Mouse (Mus musculus) macrophage (primary cell): ENCODE data around the gene Nip7. TPM values are rescaled to one million over a fixed set of nuclear protein-coding genes. Genes with fewer than 3 reads are reported as not detected.
"Not testable (repeated sequence)": the region's sequence is repeated elsewhere in the genome, so short reads cannot be mapped to it uniquely, and the experiment has no call there.

ENCODE experiments used
- H3K27ac ChIP-seq: fragments of 350-480 bp; formaldehyde crosslinking; 2 replicates; pipeline ENCODE4 v1.9.0; 2021
- H3K36me3 ChIP-seq: fragments of 350-480 bp; formaldehyde crosslinking; 2 replicates; pipeline ENCODE4 v1.9.0; 2021; ENCODE audit errors: inconsistent target
- H3K4me3 ChIP-seq: fragments of 350-480 bp; formaldehyde crosslinking; 2 replicates; pipeline ENCODE4 v1.9.0; 2021; ENCODE audit errors: inconsistent target
- H3K79me2 ChIP-seq: fragments of 350-480 bp; formaldehyde crosslinking; 2 replicates; pipeline ENCODE4 v1.9.0; 2021; ENCODE audit errors: inconsistent target
- WGBS: methylation state at CpG from one replicate; pipeline ENCODE4 v1.1.7; 2026; ENCODE audit warnings: inconsistent platforms; ENCODE audit not compliant: missing documents; 5-methylcytosine and 5-hydroxymethylcytosine counted together
- polyA plus RNA-seq: library from polyadenylated mRNA; stranded (reverse); fragments of 250-400 nt; gene quantifications from 3 replicates; pipeline ENCODE4 v1.2.4, GENCODE M21; 2018; ENCODE audit warnings: inconsistent platforms

The Nip7 gene
- polyA plus RNA-seq, 1 experiment from 2014 or later, result 17.4 TPM

GRCm38 (mm10) chr8:107095717-107096365 is 39.2 kb downstream of the Nip7 start:
- peak overlapping the region; percentile 82 for H3K4me3 ChIP-seq
- peaks cover 48% of the 10 kb centered on the region for H3K79me2 ChIP-seq
- H3K27ac ChIP-seq, result peak overlapping the region; percentile 72
- H3K36me3 ChIP-seq, result peaks cover 8% of the 10 kb centered on the region; the same call in 1 of the 2 replicates
- under 1% methylated on average over 53 of the region's 53 CpGs for WGBS

GRCm38 (mm10) chr8:107096366-107097036 is 39.8 kb downstream of the Nip7 start, which contains the start of gene Terf2:
TSS of gene Terf2 (minus strand) at chr8:107096547.
- H3K79me2 ChIP-seq, result peaks cover 42% of the 10 kb centered on the region
- peak within 1 kb of the TSS; percentile 82 for H3K4me3 ChIP-seq
- H3K27ac ChIP-seq, result peak within 1 kb of the TSS; percentile 72
- WGBS, result 6% methylated on average over 30 of the region's 39 CpGs
- H3K36me3 ChIP-seq, result peaks cover 6% of the 10 kb centered on the region; the same call in 1 of the 2 replicates

GRCm38 (mm10) chr8:107100635-107101034 is 44.0 kb downstream of the Nip7 start:
- H3K4me3 ChIP-seq, result no peak overlapping the region
- H3K27ac ChIP-seq, result no peak overlapping the region
- peaks cover 1% of the 10 kb centered on the region; the same call in 1 of the 2 replicates for H3K79me2 ChIP-seq
- no peaks in the 10 kb centered on the region for H3K36me3 ChIP-seq
- 74% methylated on average over 2 of the region's 2 CpGs for WGBS

- Histone ChIP-seq H3K36me3 (no peaks in the 10 kb centered on the region), H3K79me2 (no peaks in the 10 kb centered on the region), H3K27ac (no peak overlapping the region), H3K4me3 (no peak overlapping the region)
- WGBS, result 30% methylated on average over 4 of the region's 4 CpGs
Measured at GRCm38 (mm10) chr8:107104547-107104946, 47.9 kb downstream of the Nip7 start.

GRCm38 (mm10) chr8:107108089-107108488 is 51.4 kb downstream of the Nip7 start:
- H3K36me3 ChIP-seq, H3K4me3 ChIP-seq, H3K27ac ChIP-seq, H3K79me2 ChIP-seq: not testable (repeated sequence)
- 96% methylated on average over 5 of the region's 5 CpGs for WGBS

- no peaks in the 10 kb centered on the region for H3K79me2 ChIP-seq
- H3K36me3 ChIP-seq, result no peaks in the 10 kb centered on the region
- WGBS, result 93% methylated on average over 23 of the region's 23 CpGs
- no peak overlapping the region for H3K27ac ChIP-seq
- no peak overlapping the region for H3K4me3 ChIP-seq
Measured at GRCm38 (mm10) chr8:107108978-107109720, 52.5 kb downstream of the Nip7 start.

GRCm38 (mm10) chr8:107109816-107110435 is 53.2 kb downstream of the Nip7 start:
- no peaks in the 10 kb centered on the region for H3K36me3 ChIP-seq
- no peak overlapping the region for H3K4me3 ChIP-seq
- H3K79me2 ChIP-seq, result no peaks in the 10 kb centered on the region
- 87% methylated on average over 5 of the region's 5 CpGs for WGBS
- no peak overlapping the region for H3K27ac ChIP-seq

Other genes starting within 250 kb of the Nip7 start
- 0.22 TPM in 1 of 3 replicates, not detected in the others for gene Has3, start 186.6 kb upstream of the Nip7 start, polyA plus RNA-seq
- gene Utp4, start 163.2 kb upstream of the Nip7 start, polyA plus RNA-seq, result 10.0 to 27.2 TPM (median 15.8 TPM) in 3 replicates
- 7.2 to 10.1 TPM (median 8.4 TPM) in 3 replicates for gene Sntb2, start 121.1 kb upstream of the Nip7 start, polyA plus RNA-seq
- 37.0 to 41.2 TPM (median 40.7 TPM) in 3 replicates for gene Vps4a, start 25.7 kb upstream of the Nip7 start, polyA plus RNA-seq
- 8.2 to 21.8 TPM (median 10.7 TPM) in 3 replicates for gene Pdf, start 8.3 kb upstream of the Nip7 start, polyA plus RNA-seq
- 19.3 to 23.9 TPM (median 20.0 TPM) in 3 replicates for gene Cog8, start 188 bp upstream of the Nip7 start, polyA plus RNA-seq
- gene Tmed6, start 8.8 kb downstream of the Nip7 start, polyA plus RNA-seq, result not detected in 3 replicates
- 14.2 to 26.8 TPM (median 18.9 TPM) in 3 replicates for gene Terf2, start 39.7 kb downstream of the Nip7 start, polyA plus RNA-seq
- 54.2 to 89.4 TPM (median 60.7 TPM) in 3 replicates for gene Cyb5b, start 93.8 kb downstream of the Nip7 start, polyA plus RNA-seq
- gene Nfat5, start 236.6 kb downstream of the Nip7 start, polyA plus RNA-seq, result 8.2 to 11.3 TPM (median 9.6 TPM) in 3 replicates